Mouse (Mus musculus) heart, embryonic 13.5 days (tissue): ENCODE results near the gene 9530077C05Rik. TPM values are rescaled to one million over a fixed set of nuclear protein-coding genes. Genes with fewer than 3 reads are reported as not detected.

Experiments used
- ATAC-seq: fragments of 200-750 bp; cut with Nextera tagmentation; 2 replicates; pipeline ENCODE4 v1.8.0; 2017; ENCODE audit warnings: moderate TSS enrichment; ENCODE audit not compliant: insufficient number of reproducible peaks, low FRiP score, low TSS enrichment; ENCODE audit errors: extremely low read depth
- H3K27ac ChIP-seq: fragments of 300-500 bp; sonication (generic); replicated peaks from 2 replicates; pipeline ENCODE4 v1.5.1; 2015; ENCODE audit warnings: moderate library complexity, mild to moderate bottlenecking, inconsistent platforms
- H3K27me3 ChIP-seq: fragments of 300-500 bp; sonication (generic); replicated peaks from 2 replicates; pipeline ENCODE4 v1.6.1; 2015; ENCODE audit warnings: mild to moderate bottlenecking, inconsistent platforms
- H3K36me3 ChIP-seq: fragments of 300-500 bp; sonication (generic); 2 replicates; pipeline ENCODE4 v1.6.1; 2015; ENCODE audit warnings: mild to moderate bottlenecking, inconsistent platforms
- H3K4me1 ChIP-seq: fragments of 300-500 bp; sonication (generic); 2 replicates; pipeline ENCODE4 v1.6.1; 2015; ENCODE audit warnings: inconsistent platforms
- H3K4me2 ChIP-seq: fragments of 300-500 bp; sonication (generic); 2 replicates; pipeline ENCODE4 v1.6.1; 2015; ENCODE audit warnings: inconsistent platforms, mild to moderate bottlenecking, moderate library complexity
- H3K4me3 ChIP-seq: fragments of 300-500 bp; sonication (generic); 2 replicates; pipeline ENCODE4 v1.5.1; 2015; ENCODE audit warnings: moderate library complexity, mild to moderate bottlenecking, inconsistent platforms
- H3K9ac ChIP-seq: fragments of 300-500 bp; sonication (generic); 2 replicates; pipeline ENCODE4 v1.6.1; 2015; ENCODE audit warnings: inconsistent platforms, mild to moderate bottlenecking, moderate library complexity
- H3K9me3 ChIP-seq: fragments of 300-500 bp; sonication (generic); 2 replicates; pipeline ENCODE4 v1.6.1; 2016; ENCODE audit warnings: inconsistent platforms
- WGBS: fragments of 180-500 bp; shearing (Covaris S2); methylation state at CpG from one replicate; pipeline ENCODE4 v1.1.7; 2015; ENCODE audit warnings: mixed read lengths; 5-methylcytosine and 5-hydroxymethylcytosine counted together
- polyA plus RNA-seq: library from polyadenylated mRNA; unstranded; fragments of >200 nt; fragmentation: Nextera tagmentation; extraction: Ambion mirVana; gene quantifications from 2 replicates; pipeline ENCODE4 v1.2.1, GENCODE M21; 2015

Gene 9530077C05Rik
- polyA plus RNA-seq, 1 experiment from 2014 or later = 2.4 TPM

- no peak overlapping the region for H3K4me3 ChIP-seq
- no peaks in the 10 kb centered on the region for H3K9me3 ChIP-seq
- no peak overlapping the region for H3K9ac ChIP-seq
- WGBS = 83% methylated on average over 3 of the region's 3 CpGs
- H3K27ac ChIP-seq = no peak overlapping the region
- peaks cover 32% of the 10 kb centered on the region for H3K4me1 ChIP-seq
- no peak for ATAC-seq
- no peaks in the 10 kb centered on the region for H3K27me3 ChIP-seq
- no peak overlapping the region for H3K4me2 ChIP-seq
- H3K36me3 ChIP-seq = no peaks in the 10 kb centered on the region
Observed at GRCm38 (mm10) chr9:22419877-22420276, 8.6 kb downstream of the 9530077C05Rik start.

GRCm38 (mm10) chr9:22420491-22420890, 9.2 kb downstream of the 9530077C05Rik start:
- ATAC-seq = no peak
- 34% methylated on average over 7 of the region's 7 CpGs for WGBS
- no peaks in the 10 kb centered on the region for H3K27me3 ChIP-seq
- H3K4me3 ChIP-seq = no peak overlapping the region
- no peak overlapping the region for H3K9ac ChIP-seq
- H3K4me1 ChIP-seq = peaks cover 32% of the 10 kb centered on the region
- no peak overlapping the region for H3K4me2 ChIP-seq
- H3K36me3 ChIP-seq = no peaks in the 10 kb centered on the region
- no peak overlapping the region for H3K27ac ChIP-seq
- no peaks in the 10 kb centered on the region for H3K9me3 ChIP-seq

- Histone ChIP-seq H3K4me1 (peaks cover 32% of the 10 kb centered on the region), H3K27ac (no peak overlapping the region), H3K4me3 (no peak overlapping the region), H3K4me2 (no peak overlapping the region), H3K9ac (no peak overlapping the region), H3K9me3 (no peaks in the 10 kb centered on the region), H3K27me3 (no peaks in the 10 kb centered on the region), H3K36me3 (no peaks in the 10 kb centered on the region)
- no peak for ATAC-seq
- 51% methylated on average over 1 of the region's 1 CpGs for WGBS
Observed at GRCm38 (mm10) chr9:22422559-22422958, 11.2 kb downstream of the 9530077C05Rik start.

GRCm38 (mm10) chr9:22423507-22423906, 12.2 kb downstream of the 9530077C05Rik start:
- no peaks in the 10 kb centered on the region for H3K27me3 ChIP-seq
- H3K4me3 ChIP-seq = no peak overlapping the region
- WGBS = 43% methylated on average over 1 of the region's 1 CpGs
- peak overlapping the region; percentile 57; the same call in 1 of the 2 replicates for H3K27ac ChIP-seq
- no peak overlapping the region for H3K4me2 ChIP-seq
- H3K4me1 ChIP-seq = peaks cover 34% of the 10 kb centered on the region
- no peaks in the 10 kb centered on the region for H3K36me3 ChIP-seq
- no peak for ATAC-seq
- no peaks in the 10 kb centered on the region for H3K9me3 ChIP-seq
- no peak overlapping the region for H3K9ac ChIP-seq

GRCm38 (mm10) chr9:22424196-22424595, 12.9 kb downstream of the 9530077C05Rik start:
- 46% methylated on average over 10 of the region's 10 CpGs for WGBS
- Histone ChIP-seq H3K36me3 (no peaks in the 10 kb centered on the region), H3K27me3 (no peaks in the 10 kb centered on the region), H3K4me2 (no peak overlapping the region), H3K27ac (peak overlapping the region; percentile 57), H3K9me3 (no peaks in the 10 kb centered on the region), H3K4me1 (peaks cover 40% of the 10 kb centered on the region), H3K4me3 (no peak overlapping the region), H3K9ac (no peak overlapping the region)
- ATAC-seq = no peak

GRCm38 (mm10) chr9:22424719-22425118, 13.4 kb downstream of the 9530077C05Rik start:
- no peak overlapping the region for H3K9ac ChIP-seq
- H3K4me3 ChIP-seq = no peak overlapping the region
- H3K4me2 ChIP-seq = no peak overlapping the region
- H3K9me3 ChIP-seq = no peaks in the 10 kb centered on the region
- ATAC-seq = no peak
- WGBS = 79% methylated on average over 4 of the region's 4 CpGs
- no peaks in the 10 kb centered on the region for H3K36me3 ChIP-seq
- H3K27me3 ChIP-seq = no peaks in the 10 kb centered on the region
- 0 out of 2 replicates have a peak overlapping the region, but pooled peaks have one; percentile 57 for H3K27ac ChIP-seq
- peaks cover 43% of the 10 kb centered on the region for H3K4me1 ChIP-seq

GRCm38 (mm10) chr9:22428028-22428665, 16.8 kb downstream of the 9530077C05Rik start:
- H3K4me1 ChIP-seq = peaks cover 37% of the 10 kb centered on the region
- H3K27ac ChIP-seq = no peak overlapping the region
- H3K4me3 ChIP-seq = no peak overlapping the region
- no peak overlapping the region for H3K9ac ChIP-seq
- no peak overlapping the region for H3K4me2 ChIP-seq
- H3K36me3 ChIP-seq = no peaks in the 10 kb centered on the region; the same call in 1 of the 2 replicates
- no peaks in the 10 kb centered on the region for H3K9me3 ChIP-seq
- H3K27me3 ChIP-seq = no peaks in the 10 kb centered on the region
- 81% methylated on average over 1 of the region's 4 CpGs for WGBS
- ATAC-seq = no peak

- no peak overlapping the region for H3K27ac ChIP-seq
- no peak for ATAC-seq
- no peak overlapping the region for H3K4me3 ChIP-seq
- peaks cover 30% of the 10 kb centered on the region for H3K4me1 ChIP-seq
- H3K36me3 ChIP-seq = no peaks in the 10 kb centered on the region; the same call in 1 of the 2 replicates
- no peaks in the 10 kb centered on the region for H3K9me3 ChIP-seq
- H3K27me3 ChIP-seq = no peaks in the 10 kb centered on the region
- H3K4me2 ChIP-seq = no peak overlapping the region
- H3K9ac ChIP-seq = no peak overlapping the region
- 73% methylated on average over 14 of the region's 14 CpGs for WGBS
Observed at GRCm38 (mm10) chr9:22428666-22429410, 17.5 kb downstream of the 9530077C05Rik start.

GRCm38 (mm10) chr9:22429533-22430241, 18.4 kb downstream of the 9530077C05Rik start:
- H3K36me3 ChIP-seq = no peaks in the 10 kb centered on the region; the same call in 1 of the 2 replicates

GRCm38 (mm10) chr9:22430315-22430840, 19.1 kb downstream of the 9530077C05Rik start:
- Histone ChIP-seq H3K27ac (no peak overlapping the region), H3K4me1 (peaks cover 21% of the 10 kb centered on the region), H3K36me3 (no peaks in the 10 kb centered on the region; the same call in 1 of the 2 replicates), H3K9ac (no peak overlapping the region), H3K4me2 (peak overlapping the region; percentile 49; the same call in 1 of the 2 replicates), H3K9me3 (no peaks in the 10 kb centered on the region), H3K4me3 (no peak overlapping the region), H3K27me3 (no peaks in the 10 kb centered on the region)
- WGBS = 40% methylated on average over 5 of the region's 5 CpGs
- ATAC-seq = no peak

More at GRCm38 (mm10) chr9:22429533-22430241, 18.4 kb downstream of the 9530077C05Rik start:
- 0 out of 2 replicates have a peak overlapping the region, but pooled peaks have one; percentile 33 for H3K9ac ChIP-seq
- H3K9me3 ChIP-seq = no peaks in the 10 kb centered on the region
- H3K4me3 ChIP-seq = no peak overlapping the region
- no peak for ATAC-seq
- no peaks in the 10 kb centered on the region for H3K27me3 ChIP-seq
- H3K4me2 ChIP-seq = peak overlapping the region; percentile 49
- H3K4me1 ChIP-seq = peaks cover 22% of the 10 kb centered on the region
- no peak overlapping the region for H3K27ac ChIP-seq
- WGBS = 56% methylated on average over 15 of the region's 15 CpGs

GRCm38 (mm10) chr9:22433221-22433620, 21.9 kb downstream of the 9530077C05Rik start:
- H3K4me1 ChIP-seq = peaks cover 21% of the 10 kb centered on the region
- H3K9ac ChIP-seq = no peak overlapping the region
- ATAC-seq = no peak
- H3K27ac ChIP-seq = no peak overlapping the region
- H3K4me2 ChIP-seq = no peak overlapping the region
- H3K36me3 ChIP-seq = no peaks in the 10 kb centered on the region; the same call in 1 of the 2 replicates
- H3K9me3 ChIP-seq = no peaks in the 10 kb centered on the region
- 84% methylated on average over 2 of the region's 2 CpGs for WGBS
- no peaks in the 10 kb centered on the region for H3K27me3 ChIP-seq
- no peak overlapping the region for H3K4me3 ChIP-seq
